Mouse (Mus musculus) heart, embryonic 16.5 days (tissue): ENCODE results near the gene Jade1. TPM values are rescaled to one million over a fixed set of nuclear protein-coding genes. Genes with fewer than 3 reads are reported as not detected.

ENCODE experiments used
- ATAC-seq: fragments of 200-750 bp; cut with Nextera tagmentation; replicated peaks from 2 replicates; pipeline ENCODE4 v1.8.0; 2017; ENCODE audit warnings: moderate number of reproducible peaks; ENCODE audit not compliant: insufficient read depth, low FRiP score; ENCODE audit errors: extremely low read depth
- H3K27ac ChIP-seq: fragments of 300-500 bp; sonication (generic); 2 replicates; pipeline ENCODE4 v1.5.1; 2014; ENCODE audit warnings: mild to moderate bottlenecking, low read length, control low read depth, moderate library complexity
- H3K27me3 ChIP-seq: fragments of 300-500 bp; sonication (generic); 2 replicates; pipeline ENCODE4 v1.6.1; 2014; ENCODE audit warnings: low read length, mixed read lengths; ENCODE audit not compliant: control insufficient read depth, insufficient read depth
- H3K36me3 ChIP-seq: fragments of 300-500 bp; sonication (generic); 2 replicates; pipeline ENCODE4 v1.6.1; 2014; ENCODE audit not compliant: control insufficient read depth, insufficient read depth
- H3K4me1 ChIP-seq: fragments of 300-500 bp; sonication (generic); 2 replicates; pipeline ENCODE4 v1.6.1; 2014; ENCODE audit warnings: low read length, mixed read lengths; ENCODE audit not compliant: control insufficient read depth, insufficient read depth
- H3K4me2 ChIP-seq: fragments of 300-500 bp; sonication (generic); 2 replicates; pipeline ENCODE4 v1.6.1; 2014; ENCODE audit warnings: low read depth, mild to moderate bottlenecking, control low read depth, low read length
- H3K4me3 ChIP-seq: fragments of 300-500 bp; sonication (generic); 2 replicates; pipeline ENCODE4 v1.5.1; 2014; ENCODE audit warnings: mild to moderate bottlenecking, control low read depth, low read length
- H3K9ac ChIP-seq: fragments of 300-500 bp; sonication (generic); 2 replicates; pipeline ENCODE4 v1.6.1; 2014; ENCODE audit warnings: low read length, control low read depth
- H3K9me3 ChIP-seq: fragments of 300-500 bp; sonication (generic); replicated peaks from 2 replicates; pipeline ENCODE4 v1.6.1; 2016; ENCODE audit warnings: low read length; ENCODE audit not compliant: control insufficient read depth
- whole genome bisulfite sequencing: fragments of 180-500 bp; shearing (Covaris S2); extraction: QIAGEN DNeasy Blood & Tissue Kit; methylation state at CpG from one replicate; pipeline ENCODE4 v1.1.7; 2014; 5-methylcytosine and 5-hydroxymethylcytosine counted together
- polyA plus RNA-seq: library from polyadenylated mRNA; unstranded; fragments of >200 nt; fragmentation: Nextera tagmentation; extraction: Ambion mirVana; gene quantifications from 2 replicates; pipeline ENCODE4 v1.2.1, GENCODE M21; 2015

The Jade1 gene
- polyA plus RNA-seq, 1 experiment from 2014 or later = 13.4 TPM

DNA sequence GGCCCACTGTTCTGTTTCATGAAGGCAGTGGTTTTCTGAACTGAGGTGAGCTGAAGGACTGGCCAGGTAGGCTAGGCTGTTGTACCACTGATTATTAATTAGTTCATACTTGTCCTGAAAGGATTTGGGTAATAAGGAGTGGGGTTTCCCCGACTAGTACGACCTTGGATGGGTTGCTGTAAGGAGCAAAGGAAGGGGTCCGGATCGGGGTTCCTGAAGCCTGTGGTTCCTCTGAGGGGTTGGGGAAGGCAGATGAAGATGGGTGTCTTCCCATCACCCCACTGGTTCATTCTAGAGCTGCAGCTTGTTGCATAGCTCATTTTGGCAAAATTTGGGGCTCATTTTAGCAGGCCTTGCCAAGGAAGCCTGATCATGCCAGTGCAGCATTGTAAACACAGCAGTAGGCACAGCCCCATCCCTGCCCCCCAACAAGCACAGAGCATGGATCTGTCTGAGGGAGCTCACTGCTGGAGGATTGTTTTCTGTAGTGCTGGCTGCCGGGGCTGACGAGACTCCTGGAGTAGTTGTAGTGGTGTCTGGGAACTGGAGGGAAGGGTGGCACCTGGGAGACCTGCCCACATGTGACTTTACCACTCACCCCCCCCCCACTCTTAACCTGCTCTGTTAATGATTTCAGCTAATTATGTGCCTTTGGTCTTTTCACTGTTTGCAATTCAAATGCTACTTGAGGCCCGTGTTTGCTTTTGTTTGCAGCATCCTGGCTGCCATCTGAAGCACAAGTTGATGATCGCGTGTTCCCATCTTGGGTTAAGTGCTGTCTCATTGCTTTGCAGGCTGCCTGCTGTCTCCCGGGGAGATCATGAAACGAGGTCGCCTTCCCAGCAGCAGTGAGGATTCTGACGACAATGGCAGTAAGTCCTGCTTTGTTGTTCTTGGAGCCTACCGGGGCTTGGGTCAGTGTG is 25.1 kb downstream of the Jade1 start:
- no peaks in the 10 kb centered on the region for H3K36me3 ChIP-seq
- 60% methylated on average over 14 of the region's 14 CpGs for WGBS
- ATAC-seq = no peak
- no peaks in the 10 kb centered on the region for H3K9me3 ChIP-seq
- no peak overlapping the region for H3K4me2 ChIP-seq
- no peak overlapping the region for H3K4me3 ChIP-seq
- H3K4me1 ChIP-seq = peaks cover 49% of the 10 kb centered on the region
- no peaks in the 10 kb centered on the region for H3K27me3 ChIP-seq
- no peak overlapping the region for H3K9ac ChIP-seq
- no peak overlapping the region for H3K27ac ChIP-seq

DNA sequence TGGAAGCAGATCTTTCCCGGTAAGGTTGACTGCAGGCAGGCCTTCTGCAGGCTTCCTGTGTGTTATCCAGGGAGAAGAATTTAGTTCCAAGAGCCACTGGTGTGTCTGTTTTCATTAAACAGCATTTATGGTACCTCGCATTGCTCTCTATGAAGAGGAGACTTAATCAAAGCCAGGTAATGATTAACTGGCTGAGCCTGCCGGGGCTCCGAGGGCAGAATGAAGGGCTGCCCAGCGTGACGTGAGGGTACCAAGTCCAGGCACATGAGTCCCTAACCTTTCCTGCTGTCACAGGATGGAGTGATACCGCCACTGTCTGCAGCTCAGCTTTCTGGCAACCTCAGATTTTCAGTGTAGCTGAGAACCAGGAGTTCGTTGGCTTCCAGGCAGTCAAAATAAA is 25.9 kb downstream of the Jade1 start:
- H3K4me3 ChIP-seq = no peak overlapping the region
- H3K36me3 ChIP-seq = no peaks in the 10 kb centered on the region
- WGBS = 70% methylated on average over 8 of the region's 8 CpGs
- no peak overlapping the region for H3K4me2 ChIP-seq
- no peaks in the 10 kb centered on the region for H3K27me3 ChIP-seq
- no peak for ATAC-seq
- H3K27ac ChIP-seq = no peak overlapping the region
- no peak overlapping the region for H3K9ac ChIP-seq
- peaks cover 45% of the 10 kb centered on the region for H3K4me1 ChIP-seq
- H3K9me3 ChIP-seq = no peaks in the 10 kb centered on the region

DNA sequence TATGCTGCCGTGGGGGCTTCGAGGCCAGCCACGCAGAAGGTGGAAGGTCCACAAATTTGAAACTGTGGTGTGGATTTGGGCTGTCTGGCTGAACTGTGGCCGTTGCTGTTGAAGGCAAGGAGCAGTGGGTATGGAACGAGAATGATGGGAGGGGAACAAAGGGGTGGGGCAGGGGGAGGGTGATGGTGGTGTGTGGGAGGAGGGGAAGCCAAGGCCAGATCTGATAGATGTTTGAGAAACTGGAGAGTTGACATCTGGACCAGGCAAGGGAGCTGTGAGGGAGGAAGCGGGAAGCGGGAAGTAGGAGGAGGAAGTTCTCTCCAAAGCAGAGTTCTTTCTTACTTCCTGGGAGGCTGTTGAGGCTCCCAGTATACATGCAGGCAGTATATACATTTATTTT is 26.7 kb downstream of the Jade1 start:
- H3K4me3 ChIP-seq = no peak overlapping the region
- no peaks in the 10 kb centered on the region for H3K27me3 ChIP-seq
- H3K4me1 ChIP-seq = peaks cover 51% of the 10 kb centered on the region
- no peaks in the 10 kb centered on the region for H3K36me3 ChIP-seq
- H3K4me2 ChIP-seq = no peak overlapping the region
- 68% methylated on average over 7 of the region's 7 CpGs for WGBS
- H3K9ac ChIP-seq = no peak overlapping the region
- ATAC-seq = no peak
- no peak overlapping the region for H3K27ac ChIP-seq
- H3K9me3 ChIP-seq = no peaks in the 10 kb centered on the region

DNA sequence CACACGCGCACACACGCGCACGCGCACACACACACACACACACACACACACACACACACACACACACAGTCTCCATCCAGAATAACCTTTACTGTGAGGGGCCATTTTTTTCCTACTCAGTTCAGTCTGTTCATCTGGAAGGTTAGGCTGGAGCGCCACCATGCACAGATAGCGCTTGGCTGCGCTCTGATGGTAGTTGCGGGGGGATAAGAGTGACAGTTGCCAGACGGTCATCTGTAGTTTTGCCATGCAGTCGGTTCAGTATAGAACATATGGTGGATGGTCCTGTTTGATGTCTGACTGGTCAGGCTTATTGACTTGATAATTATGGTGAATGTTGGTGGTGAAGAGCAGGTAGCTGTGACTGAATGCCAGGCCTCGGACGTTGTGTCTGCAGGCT is 27.6 kb downstream of the Jade1 start:
- Histone ChIP-seq H3K4me3 (no peak overlapping the region), H3K27me3 (no peaks in the 10 kb centered on the region), H3K4me2 (no peak overlapping the region), H3K4me1 (peaks cover 58% of the 10 kb centered on the region), H3K27ac (peak overlapping the region; percentile 53; the same call in 1 of the 2 replicates), H3K36me3 (no peaks in the 10 kb centered on the region), H3K9me3 (no peaks in the 10 kb centered on the region), H3K9ac (no peak overlapping the region)
- no peak for ATAC-seq
- 89% methylated on average over 14 of the region's 14 CpGs for WGBS

DNA sequence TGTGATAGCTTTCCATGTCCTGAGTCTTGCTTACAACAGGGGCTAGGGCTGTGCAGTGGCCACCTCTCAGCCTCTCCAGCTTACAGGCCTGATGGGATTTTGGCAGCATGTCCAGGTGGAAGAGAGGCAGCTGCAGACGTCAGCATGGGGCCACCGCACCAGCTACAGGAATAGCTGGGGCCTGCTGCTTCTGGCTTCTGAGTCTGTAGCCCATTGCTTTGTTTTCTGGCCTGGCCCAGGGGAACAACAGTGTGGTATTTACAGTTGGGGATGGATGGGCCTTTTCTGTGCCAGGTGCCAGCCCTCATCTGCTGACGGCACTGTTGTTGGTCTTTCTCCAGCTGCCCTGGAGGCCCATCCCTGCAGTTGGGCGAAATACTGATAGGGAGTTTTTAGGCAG is 28.1 kb downstream of the Jade1 start:
- H3K27ac ChIP-seq = peak overlapping the region; percentile 53
- H3K4me3 ChIP-seq = no peak overlapping the region
- ATAC-seq = 0 out of 2 replicates have a peak, but pooled peaks have one; percentile 28
- no peaks in the 10 kb centered on the region for H3K9me3 ChIP-seq
- peaks cover 56% of the 10 kb centered on the region for H3K4me1 ChIP-seq
- no peaks in the 10 kb centered on the region for H3K27me3 ChIP-seq
- no peaks in the 10 kb centered on the region for H3K36me3 ChIP-seq
- H3K4me2 ChIP-seq = no peak overlapping the region
- no peak overlapping the region; the same call in 1 of the 2 replicates for H3K9ac ChIP-seq
- 44% methylated on average over 4 of the region's 4 CpGs for WGBS

DNA sequence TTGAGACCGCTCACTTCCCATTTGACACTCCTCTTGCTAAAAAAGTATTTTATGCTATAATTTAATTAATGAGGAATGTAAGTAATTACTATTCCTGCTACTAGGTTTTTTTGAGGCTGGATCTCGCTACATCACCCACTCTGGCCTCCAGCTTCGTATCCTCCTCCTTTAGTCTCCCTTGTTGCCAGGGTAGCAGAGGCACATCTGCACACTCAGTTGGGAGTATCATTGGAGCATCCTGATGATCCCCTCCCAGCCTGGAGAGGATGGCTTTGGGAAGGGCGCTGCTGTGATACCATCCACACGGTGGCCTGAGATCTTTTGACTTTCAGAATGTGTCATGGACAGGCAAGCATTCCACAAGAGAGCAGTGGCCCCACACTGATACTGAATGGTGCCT is 30.0 kb downstream of the Jade1 start:
- Histone ChIP-seq H3K4me3 (no peak overlapping the region), H3K27ac (no peak overlapping the region), H3K9ac (no peak overlapping the region), H3K4me2 (no peak overlapping the region), H3K36me3 (no peaks in the 10 kb centered on the region; the same call in 1 of the 2 replicates), H3K4me1 (peaks cover 59% of the 10 kb centered on the region), H3K27me3 (no peaks in the 10 kb centered on the region), H3K9me3 (no peaks in the 10 kb centered on the region)
- no peak for ATAC-seq
- 78% methylated on average over 5 of the region's 5 CpGs for WGBS

DNA sequence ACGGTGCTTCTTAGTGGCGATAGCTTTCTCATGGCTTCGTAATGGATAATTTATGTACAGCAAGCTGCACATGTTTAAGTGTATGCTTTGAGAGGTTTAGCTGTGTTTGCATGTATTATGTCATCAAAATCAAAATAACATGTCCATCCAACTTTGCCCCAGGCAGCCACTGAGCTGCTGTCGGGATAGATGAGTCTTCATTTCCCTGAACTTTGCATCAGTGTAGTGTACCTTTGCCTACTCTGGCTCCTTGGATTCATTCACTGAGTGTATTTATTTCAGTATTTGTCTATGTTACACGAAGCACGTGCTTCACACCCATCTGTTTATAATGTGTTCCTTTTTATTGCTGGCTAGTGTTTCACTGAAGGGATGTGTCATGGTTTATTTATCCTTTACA is 30.8 kb downstream of the Jade1 start:
- Histone ChIP-seq H3K27me3 (no peaks in the 10 kb centered on the region), H3K27ac (no peak overlapping the region), H3K4me3 (no peak overlapping the region), H3K9ac (no peak overlapping the region), H3K4me2 (no peak overlapping the region), H3K4me1 (peaks cover 57% of the 10 kb centered on the region), H3K36me3 (no peaks in the 10 kb centered on the region; the same call in 1 of the 2 replicates), H3K9me3 (no peaks in the 10 kb centered on the region)
- ATAC-seq = no peak
- WGBS = 82% methylated on average over 6 of the region's 6 CpGs

DNA sequence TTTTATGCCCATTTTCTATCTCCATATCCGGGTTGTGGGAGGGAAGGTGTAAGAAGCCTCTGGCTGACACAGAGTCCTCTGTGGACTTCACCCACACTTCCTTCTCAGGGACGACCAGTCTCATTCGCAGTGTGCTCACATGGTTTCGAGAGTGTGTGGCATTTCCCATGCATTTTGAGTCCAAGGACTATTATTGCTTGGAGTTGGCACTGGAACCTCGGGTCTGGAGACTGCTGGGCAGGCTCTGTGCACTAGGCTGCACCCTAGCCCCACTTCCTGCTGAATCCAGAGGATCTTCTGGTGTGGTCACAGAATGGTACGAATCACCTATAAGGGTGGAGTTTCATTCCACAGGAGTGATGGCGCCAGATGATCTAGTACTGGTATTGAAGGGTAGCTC is 31.4 kb downstream of the Jade1 start:
- Histone ChIP-seq H3K27ac (peak overlapping the region; percentile 1; the same call in 1 of the 2 replicates), H3K9ac (no peak overlapping the region), H3K4me3 (no peak overlapping the region), H3K4me1 (peaks cover 61% of the 10 kb centered on the region), H3K36me3 (no peaks in the 10 kb centered on the region; the same call in 1 of the 2 replicates), H3K4me2 (no peak overlapping the region), H3K9me3 (no peaks in the 10 kb centered on the region), H3K27me3 (no peaks in the 10 kb centered on the region)
- 67% methylated on average over 7 of the region's 7 CpGs for WGBS
- ATAC-seq = no peak

DNA sequence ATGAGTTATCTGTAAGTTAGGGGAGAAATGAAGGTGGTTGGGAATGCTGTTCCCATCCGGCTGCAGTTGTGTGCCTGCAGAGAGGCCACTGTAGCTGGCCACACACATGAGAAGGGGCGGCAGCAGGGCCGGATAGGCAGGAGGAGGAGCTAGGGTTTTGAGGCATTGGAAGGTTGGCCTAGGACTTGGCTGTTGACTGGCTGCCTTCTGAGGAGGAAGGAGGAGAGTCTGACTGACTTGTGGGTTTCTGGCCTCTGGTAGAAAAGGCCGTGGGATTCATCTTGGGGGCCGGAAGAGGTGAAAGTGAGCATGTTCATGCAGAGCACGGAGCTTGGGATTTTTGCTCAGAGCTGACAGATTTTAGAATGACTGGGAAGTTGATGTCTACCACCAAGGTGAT is 32.1 kb downstream of the Jade1 start:
- no peaks in the 10 kb centered on the region; the same call in 1 of the 2 replicates for H3K36me3 ChIP-seq
- H3K9ac ChIP-seq = 0 out of 2 replicates have a peak overlapping the region, but pooled peaks have one; percentile 22
- H3K27ac ChIP-seq = peak overlapping the region; percentile 1; the same call in 1 of the 2 replicates
- H3K4me3 ChIP-seq = no peak overlapping the region
- no peaks in the 10 kb centered on the region for H3K9me3 ChIP-seq
- H3K4me1 ChIP-seq = peaks cover 62% of the 10 kb centered on the region
- 33% methylated on average over 6 of the region's 6 CpGs for WGBS
- ATAC-seq = no peak; the same call in 1 of the 2 replicates
- H3K4me2 ChIP-seq = peak overlapping the region; percentile 24; the same call in 1 of the 2 replicates
- no peaks in the 10 kb centered on the region for H3K27me3 ChIP-seq
